Mouse (Mus musculus) T-helper 2 cell (primary cell): ENCODE measurements at regions not wholly inside any gene's neighbourhood (a gene's known extent, or its start where the extent isn't known, plus 50 kb on each side); places are given as distances from the start of the nearest gene placed in this dataset.

Experiments used
- in situ Hi-C: fragments of 300-600 bp; cut with MboI, MseI; formaldehyde crosslinking; loops from one replicate; pipeline ENCODE4 v1.15.1; 2025; ENCODE audit warnings: high pct_unique_total_duplicates

DNA sequence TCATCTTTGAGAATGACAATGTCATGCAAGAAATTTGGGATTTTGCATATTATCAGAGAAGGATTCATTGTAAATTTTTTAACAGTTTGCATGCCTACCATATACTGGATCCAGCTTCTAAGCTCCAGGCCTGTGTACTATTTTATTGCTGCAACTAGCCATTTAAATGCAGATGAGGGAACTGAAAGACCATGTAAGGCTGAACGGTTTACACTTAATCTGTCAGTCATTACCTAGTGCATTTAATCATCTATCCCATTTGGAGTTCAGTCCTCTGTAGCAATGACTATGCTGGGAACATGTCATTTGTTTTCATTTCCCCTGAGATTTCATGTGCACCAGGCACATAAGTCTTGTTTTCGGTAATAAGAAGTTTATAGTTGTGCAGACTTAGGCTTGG is 631.8 kb upstream of the Gm21961 start:
- in situ Hi-C loops, result no loop called here

DNA sequence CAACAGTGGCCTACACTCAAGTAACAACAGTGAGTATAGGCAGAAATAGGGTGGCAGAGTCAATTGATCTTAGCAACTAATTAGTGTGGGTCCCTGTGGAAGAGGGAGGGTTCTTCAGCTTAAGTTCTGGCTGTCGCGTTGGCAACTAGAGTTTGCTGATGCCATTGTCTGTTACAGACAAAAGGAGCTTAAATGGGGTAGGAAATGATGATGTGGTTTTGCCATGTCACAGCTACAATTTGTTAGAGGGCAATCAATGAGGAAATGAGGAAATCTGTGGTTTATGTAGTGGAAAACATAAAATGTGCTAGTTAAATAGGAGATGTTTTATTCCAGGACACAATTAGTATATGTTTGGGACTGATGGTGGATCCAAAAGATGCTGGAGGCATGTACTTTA is 624.8 kb upstream of the Gm21961 start:
- in situ Hi-C loops, result no loop called here

GRCm38 (mm10) chr15:65637520-65638184 is 622.9 kb upstream of the Gm21961 start:
- in situ Hi-C loops, result no loop called here

GRCm38 (mm10) chr15:65632440-65632839 is 617.7 kb upstream of the Gm21961 start:
- in situ Hi-C loops, result no loop called here

GRCm38 (mm10) chr15:65630476-65630875 is 615.8 kb upstream of the Gm21961 start:
- in situ Hi-C loops, result no loop called here

DNA sequence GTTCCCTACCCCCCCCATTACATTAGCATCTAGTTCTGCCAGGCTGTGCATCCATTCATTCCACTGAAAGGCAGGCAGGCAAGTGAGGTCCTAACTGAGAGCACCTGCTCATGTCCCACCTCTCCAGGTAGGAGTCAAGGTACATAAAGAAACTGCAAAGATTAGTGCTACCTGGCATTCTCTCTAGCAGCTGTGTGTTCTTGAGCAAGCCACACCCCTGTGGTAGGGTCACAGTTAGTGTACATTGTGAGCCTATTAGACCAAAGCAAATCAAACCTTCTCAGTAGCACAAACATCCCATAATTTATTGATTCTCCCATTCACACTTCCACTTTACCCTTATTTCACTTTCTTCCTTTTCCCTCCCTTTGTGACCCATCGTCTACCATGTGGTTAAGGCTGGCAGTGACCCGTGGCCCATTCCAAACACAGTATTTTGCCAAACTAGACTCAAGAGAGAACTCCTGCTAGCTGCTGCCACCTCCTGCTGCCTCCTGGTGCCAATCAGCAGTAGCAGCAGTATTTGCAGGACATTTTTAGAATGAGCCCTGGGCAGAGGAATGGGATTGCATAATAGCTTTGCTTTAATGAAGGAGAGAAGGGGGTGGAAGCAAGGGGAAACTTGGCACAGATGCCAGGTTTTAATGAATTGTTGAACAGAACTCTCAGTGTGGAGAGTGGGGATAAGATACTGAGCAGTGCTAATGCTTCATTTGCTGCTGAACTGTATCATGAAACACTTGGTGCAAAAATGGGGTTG is 578.2 kb upstream of the Gm21961 start:
- in situ Hi-C loops, result no loop called here

GRCm38 (mm10) chr15:65585566-65585965 is 570.9 kb upstream of the Gm21961 start:
- in situ Hi-C loops, result no loop called here

DNA sequence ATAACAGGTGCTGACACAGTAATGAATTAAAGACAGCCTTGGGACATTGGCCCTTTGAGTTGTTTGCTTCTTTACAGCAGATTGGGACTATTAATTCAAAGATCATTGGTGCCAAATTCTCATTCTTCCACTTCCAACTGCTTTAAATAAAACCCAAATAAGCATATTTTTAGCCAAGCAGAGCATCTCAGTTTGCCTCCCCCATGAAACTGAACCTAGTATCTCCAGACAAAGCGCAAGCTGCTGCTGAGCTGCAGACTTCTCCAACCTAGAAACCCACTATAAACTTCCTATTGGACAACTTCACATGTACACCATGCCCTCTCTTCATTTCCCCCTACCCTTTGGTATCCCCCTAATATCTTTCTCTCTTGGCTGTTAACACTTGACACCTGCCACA is 564.6 kb upstream of the Gm21961 start:
- in situ Hi-C loops, result no loop called here

GRCm38 (mm10) chr15:65567931-65568330 is 553.2 kb upstream of the Gm21961 start:
- in situ Hi-C loops, result no loop called here

GRCm38 (mm10) chr15:65557846-65558835 is 543.4 kb upstream of the Gm21961 start:
- in situ Hi-C loops, result loop anchor here (10.0 kb wide), 1 partner anchor 957 kb away; no protein-coding TSS in a partner anchor

DNA sequence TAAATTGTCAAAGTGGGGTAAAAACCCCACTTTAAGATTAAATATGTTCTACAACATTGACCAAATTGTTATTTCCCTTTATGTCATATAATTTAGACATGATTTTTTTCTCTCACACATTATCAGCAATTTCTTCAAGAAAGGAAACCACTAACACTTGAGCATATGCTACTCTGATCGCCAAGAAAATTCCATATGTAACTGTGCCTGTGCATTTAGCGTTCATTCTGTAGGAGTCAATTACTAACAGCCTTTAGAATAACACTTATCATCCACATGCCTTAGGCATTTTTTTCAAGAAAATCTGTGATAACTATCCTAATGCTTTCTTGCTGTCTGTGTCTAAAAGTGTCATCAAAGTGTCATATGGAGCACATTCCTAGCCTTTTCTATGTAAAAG is 534.3 kb upstream of the Gm21961 start:
- in situ Hi-C loops, result no loop called here

GRCm38 (mm10) chr15:65535606-65536005 is 520.9 kb upstream of the Gm21961 start:
- in situ Hi-C loops, result no loop called here

DNA sequence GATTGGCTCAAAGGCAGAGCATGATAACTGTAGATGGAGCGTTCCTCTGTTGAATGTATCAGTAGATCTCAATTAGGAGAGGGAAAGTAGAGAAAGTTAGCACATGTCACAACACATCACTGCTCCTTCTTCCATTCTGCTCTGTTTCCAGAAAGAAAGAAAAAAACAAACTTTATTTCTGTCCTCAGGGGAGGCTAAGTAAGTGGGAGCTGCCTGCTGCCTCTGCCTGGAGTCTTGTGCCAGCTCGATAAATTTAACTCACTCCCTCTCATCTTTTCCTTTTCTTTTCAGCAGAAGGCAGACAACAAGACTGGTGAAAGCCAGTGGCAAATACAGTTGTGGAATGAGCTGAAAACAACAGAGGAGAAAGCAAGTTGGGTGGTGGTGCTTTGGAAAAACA is 517.5 kb upstream of the Gm21961 start:
- in situ Hi-C loops, result no loop called here

- in situ Hi-C loops, result no loop called here
Observed at GRCm38 (mm10) chr15:65502656-65503055, 488.0 kb upstream of the Gm21961 start.

GRCm38 (mm10) chr15:65478940-65479339 is 464.2 kb upstream of the Gm21961 start:
- in situ Hi-C loops, result no loop called here

DNA sequence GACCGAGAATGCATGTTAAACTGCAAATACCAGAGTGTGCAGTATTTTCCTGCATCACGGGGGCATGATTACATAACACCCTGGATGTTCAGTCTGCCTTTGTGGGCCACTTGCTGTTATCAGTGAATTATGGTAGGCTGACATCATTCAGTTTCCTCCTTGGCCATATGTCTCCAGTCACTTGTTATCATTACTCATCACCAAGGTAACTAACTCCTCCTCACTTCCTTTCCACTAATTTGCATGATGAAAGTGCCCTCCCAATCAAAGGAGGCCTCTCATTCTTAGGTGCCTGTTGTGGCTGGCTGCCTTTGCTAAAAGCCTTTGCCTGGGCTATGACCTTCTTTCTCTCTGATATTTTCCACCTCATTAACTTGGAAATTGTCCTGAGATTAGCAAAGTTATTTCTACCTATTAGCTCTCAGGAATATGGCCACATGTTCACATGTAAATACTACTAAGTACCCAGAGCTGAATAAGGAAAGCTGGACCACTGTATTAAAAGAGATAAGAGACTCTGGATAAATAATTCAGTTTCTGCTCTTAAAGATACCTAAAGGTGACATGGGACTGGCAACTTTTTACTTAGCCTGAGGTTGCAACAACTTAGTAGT is 440.6 kb upstream of the Gm21961 start:
- in situ Hi-C loops, result no loop called here

GRCm38 (mm10) chr15:65452258-65453028 is 437.7 kb upstream of the Gm21961 start:
- in situ Hi-C loops, result no loop called here

GRCm38 (mm10) chr15:65419736-65420135 is 405.0 kb upstream of the Gm21961 start:
- in situ Hi-C loops, result no loop called here
